Mouse (Mus musculus) liver, adult 2 months (tissue): ENCODE results near the gene Vmn2r90.
"Not testable (repeated sequence)": the region's sequence is repeated elsewhere in the genome, so short reads cannot be mapped to it uniquely, and the experiment has no call there.

Experiments
- CTCF ChIP-seq: fragments of 200-500 bp; IDR thresholded peaks from 2 replicates; pipeline ENCODE4 v1.5.1; 2011; ENCODE audit warnings: low read depth, low read length, control low read depth
- POLR2A ChIP-seq: fragments of 200-500 bp; IDR thresholded peaks from 2 replicates; pipeline ENCODE4 v1.6.1; 2011; ENCODE audit warnings: low read length, control low read depth; ENCODE audit not compliant: insufficient read depth; ENCODE audit errors: extremely low read depth

DNA sequence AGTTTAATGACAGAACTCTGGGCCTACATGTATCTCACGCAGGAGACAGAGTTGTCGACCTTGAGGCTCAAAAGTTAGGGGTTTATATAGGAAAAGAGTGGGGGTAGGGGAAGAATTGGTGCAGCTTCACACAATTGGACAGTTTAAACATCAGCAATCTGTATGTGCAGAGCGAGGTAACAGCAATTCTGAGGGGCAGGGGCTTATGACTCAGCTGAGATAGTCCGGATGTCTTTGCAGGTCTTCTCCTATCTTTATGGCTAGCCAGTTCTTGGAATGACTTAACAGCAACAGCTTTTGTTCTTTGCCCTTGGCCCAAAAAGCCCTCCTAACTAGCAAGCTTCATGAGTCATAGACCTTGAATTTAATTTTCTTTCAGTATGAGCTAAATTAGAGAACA, 28.8 kb downstream of the Vmn2r90 start:
- TF ChIP-seq CTCF, POLR2A: not testable (repeated sequence)
